Mouse (Mus musculus) G1E (cell line): Measurements from ENCODE around the gene Chd4. TPM values are rescaled to one million over a fixed set of nuclear protein-coding genes. Genes with fewer than 3 reads are reported as not detected.

Experiments
- ATAC-seq: 2 replicates; pipeline ENCODE4 v1.8.0; 2016; ENCODE audit warnings: mild to moderate bottlenecking; ENCODE audit not compliant: insufficient number of reproducible peaks, poor library complexity, low FRiP score, severe bottlenecking; ENCODE audit errors: extremely low read depth
- DNase-seq: peaks from one replicate; pipeline ENCODE4 v3.0.0; 2012; ENCODE audit warnings: low spot score
- H3K27me3 ChIP-seq: 2 replicates; pipeline ENCODE4 v1.6.1; 2012; ENCODE audit warnings: mild to moderate bottlenecking, low read length, inconsistent platforms; ENCODE audit not compliant: insufficient read depth
- H3K36me3 ChIP-seq: replicated peaks from 2 replicates; pipeline ENCODE3; 2012; ENCODE audit warnings: mild to moderate bottlenecking, inconsistent platforms
- H3K4me1 ChIP-seq: 2 replicates; pipeline ENCODE4 v1.6.1; 2012; ENCODE audit warnings: low read depth, low read length, inconsistent platforms, mixed read lengths; ENCODE audit not compliant: insufficient read depth
- H3K4me3 ChIP-seq: 2 replicates; pipeline ENCODE4 v1.5.1; 2012; ENCODE audit warnings: low read depth, mild to moderate bottlenecking, inconsistent platforms, low read length, moderate library complexity, mixed read lengths
- H3K9me3 ChIP-seq: replicated peaks from 2 replicates; pipeline ENCODE4 v1.6.1; 2012; ENCODE audit warnings: inconsistent platforms
- CTCF ChIP-seq: IDR thresholded peaks from 2 replicates; pipeline ENCODE4 v1.5.1; 2012; ENCODE audit warnings: low read depth, low read length, inconsistent platforms, mixed read lengths
- GATA1 ChIP-seq: IDR thresholded peaks from 2 replicates; pipeline ENCODE4 v1.6.1; 2012; ENCODE audit warnings: borderline replicate concordance, low read length, inconsistent platforms, mixed read lengths
- GATA2 ChIP-seq: IDR thresholded peaks from 2 replicates; pipeline ENCODE4 v1.6.1; 2012; ENCODE audit warnings: low read depth, low read length, inconsistent platforms, borderline replicate concordance
- POLR2AphosphoS5 ChIP-seq: IDR thresholded peaks from 2 replicates; pipeline ENCODE4 v1.6.1; 2012; ENCODE audit warnings: low read depth, low read length, inconsistent platforms; ENCODE audit not compliant: insufficient replicate concordance
- TAL1 ChIP-seq: conservative IDR thresholded peaks from 2 replicates; pipeline ENCODE4 v1.6.1; 2012; ENCODE audit warnings: low read depth, low read length, inconsistent platforms, mixed read lengths
- polyA plus RNA-seq: library from polyadenylated mRNA; stranded (reverse); fragments of >175 nt; gene quantifications from 2 replicates; pipeline ENCODE4 v1.2.3, GENCODE M21; 2012
- total RNA-seq, 2 experiments: library from RNA; stranded (forward) in 1 of 2; stranded (reverse) in 1 of 2; fragments of 200-1000 nt in 1 of 2; fragments of >200 nt in 1 of 2; fragmentation: Nextera tagmentation in 1 of 2; gene quantifications; 2 replicates each; pipeline ENCODE4 v1.2.3; 2014 to 2017

Gene Chd4
- total and polyA plus RNA-seq, 3 experiments, result 219 to 362 (median 241) TPM

- H3K36me3 ChIP-seq, result peaks cover 79% of the 10 kb centered on the region
- peak within 1 kb of the TSS; percentile 85 for H3K4me3 ChIP-seq
- no peaks in the 10 kb centered on the region for H3K27me3 ChIP-seq
- TF ChIP-seq GATA1, result no peak
- TF ChIP-seq TAL1, result no peak
- peak; percentile 63 for TF ChIP-seq POLR2AphosphoS5
- no peak for TF ChIP-seq GATA2
- H3K9me3 ChIP-seq, result no peaks in the 10 kb centered on the region
- H3K4me1 ChIP-seq, result peaks cover 52% of the 10 kb centered on the region
- ATAC-seq (peak; percentile 81), DNase-seq (peak; percentile 85)
Measured at GRCm38 (mm10) chr6:125131302-125132156, 35.7 kb downstream of the Chd4 start, which contains the start of gene Nop2. Nop2 (plus strand) TSS chr6:125131909.

DNA sequence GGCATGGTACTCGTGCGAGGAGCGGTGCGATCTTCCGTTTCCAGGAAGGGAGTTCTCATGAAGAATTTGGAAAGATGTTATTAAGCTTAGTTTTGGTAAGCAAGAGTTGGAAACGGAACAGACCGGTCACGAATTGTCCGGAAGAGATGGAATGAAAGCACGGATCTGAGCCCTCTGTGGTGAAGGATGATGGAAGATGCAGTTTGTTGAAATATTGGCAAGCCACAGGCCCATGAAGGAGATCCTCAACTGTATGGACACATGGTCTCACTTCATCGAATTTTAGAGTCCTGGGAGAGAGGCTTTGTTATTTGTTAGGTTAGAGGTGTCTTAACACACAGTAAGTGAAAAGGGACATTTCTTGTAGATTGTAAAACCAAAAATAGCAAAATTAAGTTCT is 36.7 kb downstream of the Chd4 start:
- Histone ChIP-seq H3K27me3 (no peaks in the 10 kb centered on the region), H3K4me1 (peaks cover 59% of the 10 kb centered on the region), H3K9me3 (no peaks in the 10 kb centered on the region), H3K36me3 (peaks cover 79% of the 10 kb centered on the region), H3K4me3 (peak overlapping the region; percentile 85)
- DNase-seq (no peak), ATAC-seq (no peak)
- TF ChIP-seq POLR2AphosphoS5 (no peak), TAL1 (no peak), GATA2 (no peak), CTCF (no peak), GATA1 (no peak)

GRCm38 (mm10) chr6:125137002-125137671 is 41.4 kb downstream of the Chd4 start:
- H3K9me3 ChIP-seq, result no peaks in the 10 kb centered on the region
- ATAC-seq (no peak), DNase-seq (no peak)
- peak overlapping the region; percentile 2; the same call in 1 of the 2 replicates for H3K4me3 ChIP-seq
- no peaks in the 10 kb centered on the region for H3K27me3 ChIP-seq
- peaks cover 94% of the 10 kb centered on the region for H3K36me3 ChIP-seq
- peaks cover 82% of the 10 kb centered on the region for H3K4me1 ChIP-seq
- TF ChIP-seq GATA1 (no peak), TAL1 (no peak), GATA2 (no peak), CTCF (no peak), POLR2AphosphoS5 (no peak)

DNA sequence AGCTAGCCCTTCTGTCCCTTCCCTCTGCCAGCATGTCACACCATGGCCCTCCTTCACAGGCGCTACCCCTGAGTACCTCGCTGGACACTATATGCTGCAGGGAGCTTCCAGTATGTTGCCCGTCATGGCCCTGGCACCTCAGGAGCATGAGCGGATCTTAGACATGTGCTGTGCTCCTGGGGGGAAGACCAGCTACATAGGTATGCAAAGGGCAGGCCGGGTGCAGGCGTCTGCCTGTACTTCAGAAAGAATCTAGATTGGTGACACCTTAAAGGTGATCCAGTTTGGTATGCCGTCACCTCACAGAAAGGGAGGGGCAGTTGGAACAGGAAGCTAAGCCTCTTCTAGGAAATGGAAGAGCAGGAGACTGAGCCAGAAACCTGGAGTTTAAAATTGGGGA is 44.0 kb downstream of the Chd4 start:
- peaks cover 85% of the 10 kb centered on the region for H3K4me1 ChIP-seq
- H3K27me3 ChIP-seq, result no peaks in the 10 kb centered on the region
- ATAC-seq, result no peak
- H3K36me3 ChIP-seq, result peaks cover 99% of the 10 kb centered on the region
- TF ChIP-seq GATA2 (no peak), TAL1 (no peak), CTCF (no peak), POLR2AphosphoS5 (0 out of 2 replicates have a peak, but pooled peaks have one; percentile 27)
- no peaks in the 10 kb centered on the region for H3K9me3 ChIP-seq
- no peak overlapping the region for H3K4me3 ChIP-seq
- DNase-seq, result no peak

DNA sequence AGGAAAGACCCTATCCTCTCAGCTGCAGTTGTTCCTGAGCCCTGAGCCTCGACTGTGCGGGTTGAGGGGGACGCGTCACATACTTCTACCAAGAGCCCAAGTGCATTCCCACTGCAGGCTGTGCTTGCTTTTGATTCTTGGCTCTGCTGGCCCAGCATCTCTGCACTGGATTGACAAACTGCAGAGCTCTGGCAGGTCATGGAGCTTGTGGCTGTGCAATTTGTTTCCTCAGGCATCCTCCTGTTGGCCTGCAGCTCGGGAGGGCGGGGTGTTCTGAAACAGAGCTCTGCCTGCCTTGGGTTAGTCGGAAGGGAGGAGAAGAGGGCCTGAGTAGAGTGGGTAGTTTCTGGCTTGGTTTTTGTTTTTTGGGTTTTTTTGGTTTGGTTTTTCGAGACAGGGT is 46.7 kb downstream of the Chd4 start:
- peaks cover 88% of the 10 kb centered on the region for H3K4me1 ChIP-seq
- H3K9me3 ChIP-seq, result no peaks in the 10 kb centered on the region
- H3K36me3 ChIP-seq, result peaks cover 91% of the 10 kb centered on the region
- H3K27me3 ChIP-seq, result no peaks in the 10 kb centered on the region
- H3K4me3 ChIP-seq, result no peak overlapping the region
- no peak for DNase-seq
- TF ChIP-seq TAL1 (no peak), POLR2AphosphoS5 (no peak), CTCF (no peak), GATA1 (no peak), GATA2 (no peak)
- ATAC-seq, result no peak

DNA sequence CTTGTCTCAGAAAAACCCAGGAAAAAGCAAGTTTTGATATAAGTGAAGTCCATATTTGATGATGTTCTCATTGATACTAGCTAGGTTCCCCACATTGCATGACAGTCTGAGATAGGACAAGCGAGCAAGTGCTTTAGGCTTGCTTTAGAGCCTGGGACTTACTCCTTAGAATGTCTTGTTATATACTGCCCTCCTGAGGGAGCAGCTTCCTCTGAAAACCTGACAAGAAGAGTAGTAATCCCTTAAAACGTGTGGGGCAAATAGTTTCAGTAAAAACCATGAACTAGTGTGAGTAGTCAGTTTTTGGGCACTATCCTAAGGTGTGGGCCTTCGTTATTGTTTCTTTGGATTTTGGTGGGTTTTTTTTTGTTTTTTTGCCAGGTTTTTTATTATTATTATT is 47.3 kb downstream of the Chd4 start:
- Histone ChIP-seq H3K4me1 (peaks cover 89% of the 10 kb centered on the region), H3K9me3 (no peaks in the 10 kb centered on the region), H3K36me3 (peaks cover 91% of the 10 kb centered on the region), H3K27me3 (no peaks in the 10 kb centered on the region), H3K4me3 (no peak overlapping the region)
- DNase-seq (no peak), ATAC-seq (no peak)
- TF ChIP-seq GATA2, result no peak
- no peak for TF ChIP-seq GATA1
- TF ChIP-seq TAL1, result no peak
- TF ChIP-seq POLR2AphosphoS5, result no peak
- no peak for TF ChIP-seq CTCF
